Mouse (Mus musculus): ENCODE measurements around the gene Rps6kc1. TPM values are rescaled to one million over a fixed set of nuclear protein-coding genes. Genes with fewer than 3 reads are reported as not detected.
A peak's percentile ranks its signal among the peaks of the same experiment; 100 is the strongest.
"Not testable (repeated sequence)": the region's sequence is repeated elsewhere in the genome, so short reads cannot be mapped to it uniquely, and the experiment has no call there.

The Rps6kc1 gene
- total and polyA plus RNA-seq, 2 experiments from 2014 or later = 26.1 to 42.8 TPM

GRCm38 (mm10) chr1:190927311-190927710 lies 15.7 kb upstream of the Rps6kc1 start:
- no peak overlapping the region; the same call in 1 of the 2 replicates for H3K4me2 ChIP-seq (ENCODE audit: low read depth)
- peak overlapping the region; percentile 76 for H3K4me3 ChIP-seq (ENCODE audit: low read depth, low read length)
- H3K9ac ChIP-seq = no peak overlapping the region
- no peak for DNase-seq
- no peak for TF ChIP-seq CTCF (IDR thresholded peaks at IDR 0.05; ENCODE audit: low read depth)
- no peak overlapping the region for H3K27ac ChIP-seq (ENCODE audit: low read depth, low read length)
- H3K9me3 ChIP-seq (ENCODE audit: low read length) = no peaks in the 10 kb centered on the region
- ATAC-seq = no peak
- no peaks in the 10 kb centered on the region for H3K27me3 ChIP-seq (ENCODE audit: insufficient read depth, low read length)
- 92% methylated on average over 3 of the region's 3 CpGs for WGBS
- H3K4me1 ChIP-seq (ENCODE audit: insufficient read depth) = 0 out of 2 replicates have a peak, but pooled peaks cover 4% of the 10 kb centered on the region
- no peaks in the 10 kb centered on the region for H3K36me3 ChIP-seq (ENCODE audit: insufficient read depth)

- not testable (repeated sequence) for H3K9me3 ChIP-seq (ENCODE audit: low read length); H3K4me3 ChIP-seq (ENCODE audit: low read depth, low read length); H3K27ac ChIP-seq (ENCODE audit: low read depth, low read length); DNase-seq; H3K9ac ChIP-seq; H3K4me2 ChIP-seq (ENCODE audit: low read depth); H3K27me3 ChIP-seq (ENCODE audit: insufficient read depth, low read length); H3K4me1 ChIP-seq (ENCODE audit: insufficient read depth); H3K36me3 ChIP-seq (ENCODE audit: insufficient read depth); ATAC-seq
- 90% methylated on average over 3 of the region's 3 CpGs for WGBS
Measured at GRCm38 (mm10) chr1:190924812-190925211, 13.2 kb upstream of the Rps6kc1 start, which contains the start of gene Angel2. Gene Angel2 (plus strand): TSS chr1:190925112.

DNA sequence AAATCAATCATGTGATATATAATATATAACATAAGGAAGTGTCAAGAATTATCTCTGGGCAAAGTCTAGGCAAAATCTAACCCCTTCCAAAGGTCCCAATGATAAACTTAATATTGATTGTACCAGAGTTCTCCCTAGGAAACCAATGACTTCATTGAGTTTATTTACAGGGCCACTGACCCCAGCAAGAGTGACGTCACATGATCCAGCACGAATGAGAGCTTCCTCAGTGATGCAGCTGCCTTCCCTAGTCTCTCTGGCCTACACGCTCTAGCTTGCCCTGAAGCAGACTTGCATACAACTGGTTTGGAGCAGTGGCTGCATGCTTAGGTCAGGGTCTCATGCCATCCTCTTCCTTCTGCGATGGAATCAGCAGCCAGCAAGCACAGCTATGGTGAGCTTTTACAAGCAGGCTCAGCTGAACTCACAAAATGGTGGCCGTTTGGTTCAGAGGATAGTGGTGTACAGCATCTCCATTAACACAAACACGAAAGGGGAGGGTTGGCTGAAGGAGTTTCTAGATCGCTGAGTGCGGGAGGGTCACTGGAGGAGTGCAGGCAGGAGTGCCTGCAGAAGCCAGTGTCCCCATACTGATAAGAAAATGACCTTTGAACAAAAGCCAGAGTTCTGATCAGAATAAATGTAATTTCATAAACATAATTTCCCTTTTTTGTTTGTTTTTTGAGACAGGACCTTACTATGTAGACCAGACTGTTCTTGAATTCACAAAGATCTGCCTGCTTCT lies 8.3 kb upstream of the Rps6kc1 start:
- no peaks in the 10 kb centered on the region for H3K36me3 ChIP-seq (ENCODE audit: insufficient read depth)
- no peak overlapping the region for H3K27ac ChIP-seq (ENCODE audit: low read depth, low read length)
- no peaks in the 10 kb centered on the region for H3K4me1 ChIP-seq (ENCODE audit: insufficient read depth)
- WGBS = 78% methylated on average over 8 of the region's 8 CpGs
- no peak overlapping the region for H3K4me3 ChIP-seq (ENCODE audit: low read depth, low read length)
- ATAC-seq = no peak
- DNase-seq = no peak
- H3K9me3 ChIP-seq (ENCODE audit: low read length) = no peaks in the 10 kb centered on the region
- no peak overlapping the region for H3K9ac ChIP-seq
- TF ChIP-seq CTCF (IDR thresholded peaks at IDR 0.05; ENCODE audit: low read depth) = no peak
- no peak overlapping the region for H3K4me2 ChIP-seq (ENCODE audit: low read depth)
- no peaks in the 10 kb centered on the region for H3K27me3 ChIP-seq (ENCODE audit: insufficient read depth, low read length)

DNA sequence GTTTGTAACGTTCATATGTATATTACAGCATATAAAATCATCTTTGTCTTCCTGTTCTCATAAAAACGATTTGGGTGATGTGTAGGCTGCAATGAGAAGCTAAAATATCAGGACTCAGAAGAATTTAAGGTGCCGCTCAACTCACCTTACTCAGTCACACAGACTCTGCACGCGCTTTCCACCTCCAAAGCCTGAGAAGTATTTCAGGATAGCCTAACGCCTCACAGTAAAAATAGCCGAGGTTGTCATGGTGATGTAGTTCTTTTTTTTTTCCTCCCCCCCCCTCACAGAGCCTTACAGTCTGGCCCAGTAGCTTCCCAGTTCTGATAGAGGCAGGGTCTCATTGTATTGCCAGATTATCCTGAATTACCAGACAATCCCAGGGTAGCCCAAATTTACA lies 7.4 kb upstream of the Rps6kc1 start:
- no peak overlapping the region for H3K9ac ChIP-seq
- DNase-seq (peak; percentile 69), ATAC-seq (peak; percentile 80)
- no peak for TF ChIP-seq CTCF (IDR thresholded peaks at IDR 0.05; ENCODE audit: low read depth)
- H3K4me1 ChIP-seq (ENCODE audit: insufficient read depth) = no peaks in the 10 kb centered on the region
- 0 out of 2 replicates have a peak overlapping the region, but pooled peaks have one; percentile 4 for H3K4me3 ChIP-seq (ENCODE audit: low read depth, low read length)
- no peaks in the 10 kb centered on the region for H3K36me3 ChIP-seq (ENCODE audit: insufficient read depth)
- no peak overlapping the region for H3K4me2 ChIP-seq (ENCODE audit: low read depth)
- H3K9me3 ChIP-seq (ENCODE audit: low read length) = no peaks in the 10 kb centered on the region
- H3K27me3 ChIP-seq (ENCODE audit: insufficient read depth, low read length) = no peaks in the 10 kb centered on the region
- peak overlapping the region; percentile 51; the same call in 1 of the 2 replicates for H3K27ac ChIP-seq (ENCODE audit: low read depth, low read length)
- 47% methylated on average over 7 of the region's 7 CpGs for WGBS

DNA sequence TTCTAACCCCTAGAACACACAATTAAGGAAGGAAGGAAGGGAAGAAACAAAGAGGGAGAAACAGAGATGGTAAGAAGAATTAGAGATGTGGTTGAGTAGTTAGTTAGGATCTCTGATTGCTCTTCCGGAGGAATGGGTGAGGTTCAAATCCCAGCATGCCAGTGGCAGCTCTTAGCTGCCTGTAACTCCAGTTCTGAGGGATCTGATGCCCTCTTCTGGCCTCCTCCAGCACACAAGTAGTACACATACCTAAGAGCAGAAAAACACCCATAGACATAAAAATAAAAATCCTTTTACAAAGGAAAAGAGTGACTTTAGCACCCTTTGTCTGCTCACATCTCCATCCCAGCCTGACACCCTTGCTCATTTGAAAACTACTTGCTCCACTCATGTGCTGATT lies 1.1 kb upstream of the Rps6kc1 start:
- WGBS = 57% methylated on average over 1 of the region's 1 CpGs
- peak overlapping the region; percentile 97; the same call in 1 of the 2 replicates for H3K4me2 ChIP-seq (ENCODE audit: low read depth)
- H3K27ac ChIP-seq (ENCODE audit: low read depth, low read length) = no peak overlapping the region
- TF ChIP-seq CTCF (IDR thresholded peaks at IDR 0.05; ENCODE audit: low read depth) = peak; percentile 16; the same call in 1 of the 2 replicates
- H3K9ac ChIP-seq = no peak overlapping the region
- H3K36me3 ChIP-seq (ENCODE audit: insufficient read depth) = no peaks in the 10 kb centered on the region
- no peaks in the 10 kb centered on the region for H3K27me3 ChIP-seq (ENCODE audit: insufficient read depth, low read length)
- peaks cover 19% of the 10 kb centered on the region for H3K4me1 ChIP-seq (ENCODE audit: insufficient read depth)
- ATAC-seq = no peak
- no peak overlapping the region for H3K4me3 ChIP-seq (ENCODE audit: low read depth, low read length)
- no peak for DNase-seq
- no peaks in the 10 kb centered on the region for H3K9me3 ChIP-seq (ENCODE audit: low read length)

DNA sequence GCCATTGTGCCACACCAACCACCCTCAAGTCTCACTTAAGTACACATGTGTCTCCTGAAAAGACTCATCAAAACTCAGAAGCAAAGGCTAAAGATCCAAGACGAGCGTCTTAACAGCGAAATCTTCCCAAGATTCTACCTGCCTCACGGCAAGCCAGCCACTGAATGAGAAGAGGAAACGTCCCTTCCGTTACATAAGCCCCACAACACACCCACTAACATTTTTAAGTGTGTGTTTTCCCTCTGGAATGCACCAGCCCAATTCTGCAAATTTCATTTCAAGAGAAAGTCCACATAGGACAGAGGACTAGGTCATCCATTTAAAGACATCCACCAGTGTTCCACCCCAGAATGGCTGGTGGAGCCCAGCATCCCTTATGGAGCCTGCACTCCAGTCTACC lies 734 bp downstream of the Rps6kc1 start:
- H3K36me3 ChIP-seq (ENCODE audit: insufficient read depth) = no peaks in the 10 kb centered on the region
- H3K4me3 ChIP-seq (ENCODE audit: low read depth, low read length) = peak overlapping the region; percentile 74
- 79% methylated on average over 6 of the region's 6 CpGs for WGBS
- H3K27me3 ChIP-seq (ENCODE audit: insufficient read depth, low read length) = no peaks in the 10 kb centered on the region
- no peaks in the 10 kb centered on the region for H3K9me3 ChIP-seq (ENCODE audit: low read length)
- DNase-seq (no peak), ATAC-seq (no peak)
- H3K4me2 ChIP-seq (ENCODE audit: low read depth) = peak overlapping the region; percentile 97
- no peak overlapping the region for H3K27ac ChIP-seq (ENCODE audit: low read depth, low read length)
- TF ChIP-seq CTCF (IDR thresholded peaks at IDR 0.05; ENCODE audit: low read depth) = no peak
- H3K9ac ChIP-seq = peak overlapping the region; percentile 92
- H3K4me1 ChIP-seq (ENCODE audit: insufficient read depth) = peaks cover 19% of the 10 kb centered on the region

GRCm38 (mm10) chr1:190904714-190905113 lies 6.9 kb downstream of the Rps6kc1 start:
- ATAC-seq (no peak), DNase-seq (no peak)
- Histone ChIP-seq H3K4me1 (ENCODE audit: insufficient read depth) (no peaks in the 10 kb centered on the region), H3K4me3 (ENCODE audit: low read depth, low read length) (no peak overlapping the region), H3K36me3 (ENCODE audit: insufficient read depth) (peaks cover 17% of the 10 kb centered on the region), H3K9ac (no peak overlapping the region), H3K27ac (ENCODE audit: low read depth, low read length) (no peak overlapping the region), H3K9me3 (ENCODE audit: low read length) (no peaks in the 10 kb centered on the region), H3K27me3 (ENCODE audit: insufficient read depth, low read length) (no peaks in the 10 kb centered on the region), H3K4me2 (ENCODE audit: low read depth) (no peak overlapping the region)
- no peak for TF ChIP-seq CTCF (IDR thresholded peaks at IDR 0.05; ENCODE audit: low read depth)
- 90% methylated on average over 16 of the region's 16 CpGs for WGBS
